Mouse (Mus musculus): ENCODE measurements around the gene Tox4. TPM values are rescaled to one million over a fixed set of nuclear protein-coding genes. Genes with fewer than 3 reads are reported as not detected.
"Not testable (repeated sequence)": the region's sequence is repeated elsewhere in the genome, so short reads cannot be mapped to it uniquely, and the experiment has no call there.

Tox4 gene
- polyA plus RNA-seq, 1 experiment from 2014 or later: 16.4 TPM

- Histone ChIP-seq H3K4me1 (replicated peaks) (peaks cover 18% of the 10 kb centered on the region), H3K4me3 (replicated peaks) (no peak overlapping the region), H3K36me3 (replicated peaks) (0 out of 2 replicates have a peak, but pooled peaks cover 8% of the 10 kb centered on the region), H3K9me3 (replicated peaks) (no peaks in the 10 kb centered on the region), H3K4me2 (no peak overlapping the region), H3K27ac (replicated peaks) (no peak overlapping the region), H3K9ac (no peak overlapping the region), H3K27me3 (no peaks in the 10 kb centered on the region)
- ATAC-seq (ENCODE audit: insufficient read depth): no peak
- 72% methylated on average over 4 of the region's 4 CpGs for WGBS (ENCODE audit: insufficient replicate concordance)
Observed at GRCm38 (mm10) chr14:52277210-52277609, 1.7 kb upstream of the Tox4 start.

DNA sequence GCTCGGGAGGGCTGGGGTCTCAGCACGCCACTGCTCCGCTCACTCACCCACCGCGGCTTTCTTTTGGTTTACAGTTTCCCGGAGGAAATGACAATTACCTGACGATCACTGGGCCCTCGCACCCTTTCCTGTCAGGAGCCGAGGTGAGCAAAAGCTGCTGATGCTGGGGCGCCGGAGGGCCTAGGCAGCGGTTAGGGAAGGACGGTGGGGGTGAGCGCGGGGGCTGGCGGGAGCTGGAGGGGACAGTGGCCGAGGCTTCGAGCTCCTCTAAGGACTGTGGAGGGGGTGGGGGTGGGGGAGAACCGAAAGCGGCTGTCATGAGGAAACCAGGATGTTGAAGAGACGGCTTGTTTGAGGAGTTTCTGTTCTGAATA lies 788 bp downstream of the Tox4 start:
- H3K36me3 ChIP-seq (replicated peaks): 0 out of 2 replicates have a peak, but pooled peaks cover 5% of the 10 kb centered on the region
- H3K9me3 ChIP-seq (replicated peaks): no peaks in the 10 kb centered on the region
- WGBS (ENCODE audit: insufficient replicate concordance): 1% methylated on average over 21 of the region's 21 CpGs
- peak overlapping the region; percentile 84 for H3K4me2 ChIP-seq
- peaks cover 23% of the 10 kb centered on the region for H3K4me1 ChIP-seq (replicated peaks)
- H3K4me3 ChIP-seq (replicated peaks): peak overlapping the region; percentile 80
- no peak for ATAC-seq (ENCODE audit: insufficient read depth)
- peak overlapping the region; percentile 76 for H3K9ac ChIP-seq
- H3K27me3 ChIP-seq: no peaks in the 10 kb centered on the region
- H3K27ac ChIP-seq (replicated peaks): peak overlapping the region; percentile 92

GRCm38 (mm10) chr14:52283629-52284028 lies 4.7 kb downstream of the Tox4 start:
- ATAC-seq (ENCODE audit: insufficient read depth): no peak
- Histone ChIP-seq H3K4me1 (replicated peaks) (peaks cover 14% of the 10 kb centered on the region), H3K27ac (replicated peaks) (no peak overlapping the region)

DNA sequence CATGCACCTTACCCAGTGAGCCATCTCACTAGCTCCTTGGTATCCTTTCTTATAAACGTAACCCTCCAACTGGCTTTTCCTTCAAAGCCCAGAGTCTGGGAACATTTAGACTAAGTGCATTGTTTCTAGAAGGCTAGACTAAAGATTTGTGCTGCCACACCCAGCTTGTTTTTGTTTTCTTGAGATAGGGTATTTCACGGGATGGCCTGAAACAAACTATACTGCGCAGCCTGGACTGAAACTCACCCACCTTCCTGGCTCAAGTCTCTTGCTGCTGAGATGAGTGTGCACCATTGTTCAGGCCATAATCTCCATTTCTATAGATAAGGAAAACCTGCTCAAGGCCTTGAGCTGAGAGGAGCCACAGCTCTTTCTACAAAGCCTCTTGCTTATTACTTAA lies 5.2 kb downstream of the Tox4 start:
- no peak overlapping the region for H3K4me3 ChIP-seq (replicated peaks)
- H3K27ac ChIP-seq (replicated peaks): no peak overlapping the region
- H3K9ac ChIP-seq: no peak overlapping the region
- H3K9me3 ChIP-seq (replicated peaks): no peaks in the 10 kb centered on the region
- 71% methylated on average over 3 of the region's 3 CpGs for WGBS (ENCODE audit: insufficient replicate concordance)
- H3K36me3 ChIP-seq (replicated peaks): peaks cover 31% of the 10 kb centered on the region
- no peaks in the 10 kb centered on the region for H3K27me3 ChIP-seq
- no peak overlapping the region for H3K4me2 ChIP-seq
- no peak for ATAC-seq (ENCODE audit: insufficient read depth)
- H3K4me1 ChIP-seq (replicated peaks): peaks cover 13% of the 10 kb centered on the region

More at GRCm38 (mm10) chr14:52283629-52284028, 4.7 kb downstream of the Tox4 start:
- Histone ChIP-seq H3K27me3 (no peaks in the 10 kb centered on the region), H3K9me3 (replicated peaks) (no peaks in the 10 kb centered on the region), H3K9ac (no peak overlapping the region), H3K36me3 (replicated peaks) (peaks cover 27% of the 10 kb centered on the region), H3K4me2 (no peak overlapping the region), H3K4me3 (replicated peaks) (no peak overlapping the region)
- 87% methylated on average over 5 of the region's 5 CpGs for WGBS (ENCODE audit: insufficient replicate concordance)

GRCm38 (mm10) chr14:52295558-52296264 lies 16.8 kb downstream of the Tox4 start:
- Histone ChIP-seq H3K4me2 (no peak overlapping the region), H3K4me3 (replicated peaks) (no peak overlapping the region), H3K27ac (replicated peaks) (no peak overlapping the region), H3K4me1 (replicated peaks) (no peaks in the 10 kb centered on the region), H3K9me3 (replicated peaks) (no peaks in the 10 kb centered on the region), H3K36me3 (replicated peaks) (peaks cover 89% of the 10 kb centered on the region), H3K9ac (no peak overlapping the region), H3K27me3 (no peaks in the 10 kb centered on the region)
- ATAC-seq (ENCODE audit: insufficient read depth): no peak
- WGBS (ENCODE audit: insufficient replicate concordance): 64% methylated on average over 6 of the region's 6 CpGs

- H3K9me3 ChIP-seq (replicated peaks); H3K27me3 ChIP-seq; H3K4me2 ChIP-seq; ATAC-seq (ENCODE audit: insufficient read depth); H3K27ac ChIP-seq (replicated peaks); H3K9ac ChIP-seq: not testable (repeated sequence)
- H3K36me3 ChIP-seq (replicated peaks): peaks cover 18% of the 10 kb centered on the region
- H3K4me3 ChIP-seq (replicated peaks): 0 out of 2 replicates have a peak overlapping the region, but pooled peaks have one; percentile 84
- peaks cover 37% of the 10 kb centered on the region for H3K4me1 ChIP-seq (replicated peaks)
- WGBS (ENCODE audit: insufficient replicate concordance): 77% methylated on average over 3 of the region's 3 CpGs
Observed at GRCm38 (mm10) chr14:52303517-52303916, 24.6 kb downstream of the Tox4 start.

- peak; percentile 92 for ATAC-seq (ENCODE audit: insufficient read depth)
- H3K36me3 ChIP-seq (replicated peaks): peaks cover 7% of the 10 kb centered on the region
- no peaks in the 10 kb centered on the region for H3K9me3 ChIP-seq (replicated peaks)
- H3K27me3 ChIP-seq: no peaks in the 10 kb centered on the region
- H3K4me1 ChIP-seq (replicated peaks): peaks cover 42% of the 10 kb centered on the region
- peak within 1 kb of the TSS; percentile 73 for H3K9ac ChIP-seq
- peak within 1 kb of the TSS; percentile 93 for H3K27ac ChIP-seq (replicated peaks)
- peak within 1 kb of the TSS; percentile 81 for H3K4me2 ChIP-seq
- WGBS (ENCODE audit: insufficient replicate concordance): under 1% methylated on average over 46 of the region's 46 CpGs
- H3K4me3 ChIP-seq (replicated peaks): peak within 1 kb of the TSS; percentile 84
Observed at GRCm38 (mm10) chr14:52304644-52305271, 25.8 kb downstream of the Tox4 start, which contains the start of gene Mettl3. TSS of gene Mettl3 (minus strand) at chr14:52305128.

GRCm38 (mm10) chr14:52306100-52306499 lies 27.2 kb downstream of the Tox4 start:
- Histone ChIP-seq H3K27ac (replicated peaks) (peak overlapping the region; percentile 79), H3K4me3 (replicated peaks) (no peak overlapping the region; the same call in 1 of the 2 replicates), H3K9ac (no peak overlapping the region), H3K9me3 (replicated peaks) (no peaks in the 10 kb centered on the region), H3K36me3 (replicated peaks) (no peaks in the 10 kb centered on the region), H3K4me1 (replicated peaks) (peaks cover 42% of the 10 kb centered on the region), H3K4me2 (peak overlapping the region; percentile 81), H3K27me3 (no peaks in the 10 kb centered on the region)
- 56% methylated on average over 2 of the region's 2 CpGs for WGBS (ENCODE audit: insufficient replicate concordance)
- peak; percentile 43 for ATAC-seq (ENCODE audit: insufficient read depth)

DNA sequence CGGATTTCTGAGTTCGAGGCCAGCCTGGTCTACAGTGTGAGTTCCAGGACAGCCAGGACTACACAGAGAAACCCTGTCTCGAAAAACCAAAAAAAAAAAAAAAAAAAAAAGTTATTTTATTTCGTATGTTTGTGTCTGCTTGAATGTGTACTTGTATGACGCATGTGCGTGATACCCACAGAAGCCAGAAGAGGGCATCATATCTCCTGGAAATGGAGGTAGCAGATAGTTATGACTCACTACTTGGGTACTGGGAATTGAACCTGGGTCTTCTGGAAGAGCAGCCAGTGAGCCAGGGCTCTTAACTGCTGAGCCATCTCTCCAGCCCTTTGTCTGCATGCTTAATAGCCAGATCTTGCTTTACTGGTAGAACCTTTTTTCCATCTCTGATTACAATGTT lies 31.4 kb downstream of the Tox4 start:
- Histone ChIP-seq H3K4me1 (replicated peaks) (peaks cover 32% of the 10 kb centered on the region), H3K27me3 (peaks cover 29% of the 10 kb centered on the region)
- WGBS (ENCODE audit: insufficient replicate concordance): 81% methylated on average over 6 of the region's 6 CpGs
- not testable (repeated sequence) for ATAC-seq (ENCODE audit: insufficient read depth); H3K27ac ChIP-seq (replicated peaks); H3K4me2 ChIP-seq; H3K9ac ChIP-seq; H3K9me3 ChIP-seq (replicated peaks); H3K4me3 ChIP-seq (replicated peaks); H3K36me3 ChIP-seq (replicated peaks)

- no peaks in the 10 kb centered on the region for H3K9me3 ChIP-seq (replicated peaks)
- H3K4me3 ChIP-seq (replicated peaks): no peak overlapping the region
- no peak overlapping the region for H3K4me2 ChIP-seq
- H3K9ac ChIP-seq: no peak overlapping the region
- 58% methylated on average over 2 of the region's 2 CpGs for WGBS (ENCODE audit: insufficient replicate concordance)
- peaks cover 35% of the 10 kb centered on the region for H3K27me3 ChIP-seq
- ATAC-seq (ENCODE audit: insufficient read depth): no peak
- no peaks in the 10 kb centered on the region for H3K36me3 ChIP-seq (replicated peaks)
- no peak overlapping the region for H3K27ac ChIP-seq (replicated peaks)
- peaks cover 32% of the 10 kb centered on the region for H3K4me1 ChIP-seq (replicated peaks)
Observed at GRCm38 (mm10) chr14:52310906-52311305, 32.0 kb downstream of the Tox4 start.

- Histone ChIP-seq H3K27me3 (peaks cover 56% of the 10 kb centered on the region), H3K27ac (replicated peaks) (no peak overlapping the region), H3K9me3 (replicated peaks) (no peaks in the 10 kb centered on the region), H3K36me3 (replicated peaks) (no peaks in the 10 kb centered on the region), H3K4me2 (0 out of 2 replicates have a peak overlapping the region, but pooled peaks have one; percentile 3), H3K9ac (no peak overlapping the region), H3K4me1 (replicated peaks) (peaks cover 16% of the 10 kb centered on the region), H3K4me3 (replicated peaks) (no peak overlapping the region)
- 65% methylated on average over 26 of the region's 26 CpGs for WGBS (ENCODE audit: insufficient replicate concordance)
- no peak for ATAC-seq (ENCODE audit: insufficient read depth)
Observed at GRCm38 (mm10) chr14:52313931-52314807, 35.2 kb downstream of the Tox4 start.

Data from liver, embryonic 15.5 days (tissue).